ENCODE assay signal across 26 mouse cellular contexts in genomic region chr1:39623729-39624128, GRCm38 (mm10). TPM values are rescaled to one million over a fixed set of nuclear protein-coding genes. Genes with fewer than 3 reads are reported as not detected.
"Had no signal": no experiment of that assay in that cellular context is flagged by ENCODE, and none has a peak within 500 bp of the region (broad histone marks: within the 10 kb centered on the region; RNA-seq: fewer than 3 reads in every experiment).

No protein-coding gene starts in this region.

- H3K4me1 ChIP-seq: heart, embryonic 13.5 days; hindbrain, embryonic 13.5 days; hindbrain, embryonic 15.5 days; liver, embryonic 12.5 days had no signal

- H3K27ac ChIP-seq: heart, embryonic 13.5 days; heart, embryonic 15.5 days; hindbrain, embryonic 13.5 days; hindbrain, embryonic 15.5 days; hindbrain, postnatal 0 days; kidney, embryonic 15.5 days; kidney, postnatal 0 days; limb, embryonic 13.5 days; limb, embryonic 15.5 days; liver, embryonic 12.5 days had no signal

- DNase-seq: gastrocnemius, postnatal 14 days; gastrocnemius, postnatal 36 days; heart, adult 18-20 months; heart, postnatal 14 days; heart, postnatal 36 days; kidney, adult 2 months; kidney, adult 9 months; kidney, postnatal 14 days; kidney, postnatal 36 days; layer of hippocampus, adult 9-11 months; layer of hippocampus, postnatal 36 days; left cerebral cortex, postnatal 4 days had no signal

- H3K9me3 ChIP-seq: heart, embryonic 13.5 days; heart, embryonic 15.5 days; hindbrain, embryonic 13.5 days; kidney, embryonic 15.5 days; limb, embryonic 15.5 days; liver, embryonic 12.5 days had no signal

- H3K4me2 ChIP-seq: heart, embryonic 11.5 days; heart, embryonic 13.5 days; heart, embryonic 15.5 days; hindbrain, embryonic 13.5 days; hindbrain, embryonic 15.5 days; kidney, embryonic 15.5 days; limb, embryonic 13.5 days; limb, embryonic 15.5 days; liver, embryonic 12.5 days had no signal

- H3K4me3 ChIP-seq: heart, embryonic 13.5 days; heart, embryonic 15.5 days; hindbrain, embryonic 13.5 days; hindbrain, embryonic 15.5 days; kidney, embryonic 15.5 days; limb, embryonic 13.5 days; limb, embryonic 15.5 days; liver, embryonic 12.5 days had no signal

- ATAC-seq: hindbrain, postnatal 0 days; liver, embryonic 12.5 days had no signal

- H3K27me3 ChIP-seq: heart, embryonic 15.5 days; hindbrain, embryonic 13.5 days; hindbrain, embryonic 15.5 days; kidney, embryonic 15.5 days; limb, embryonic 13.5 days; limb, embryonic 15.5 days; liver, embryonic 12.5 days had no signal

- H3K36me3 ChIP-seq: heart, embryonic 13.5 days; heart, embryonic 15.5 days; kidney, embryonic 15.5 days; limb, embryonic 13.5 days; limb, embryonic 15.5 days; liver, embryonic 12.5 days had no signal

- H3K9ac ChIP-seq: heart, embryonic 13.5 days; heart, embryonic 15.5 days; hindbrain, embryonic 13.5 days; hindbrain, embryonic 15.5 days; kidney, embryonic 15.5 days; limb, embryonic 13.5 days; limb, embryonic 15.5 days; liver, embryonic 12.5 days had no signal

RNA-seq across cellular contexts. Expression of gene Creg2, which starts 27.5 kb away (rescaled TPM):
- total RNA-seq: gastrocnemius, postnatal 36 days; heart, postnatal 14 days; heart, postnatal 36 days; hematopoietic stem cell, adult 5-6 weeks; liver, adult 2 months had no signal
- polyA plus RNA-seq: heart, embryonic 13.5 days; limb, embryonic 11.5 days; liver, adult 2 months; liver, embryonic 12.5 days had no signal
